Mouse (Mus musculus) left cerebral cortex, adult 11 months (tissue): ENCODE results near the gene Hspa8.

Source experiments
- DNase-seq: peaks from one replicate; pipeline ENCODE4 v3.0.0; 2022; ENCODE audit warnings: low spot score

Gene Hspa8

GRCm38 (mm10) chr9:40808907-40809280 lies 8.1 kb downstream of the Hspa8 start:
- DNase-seq = no peak

- DNase-seq = no peak
Measured at GRCm38 (mm10) chr9:40811860-40812259, 11.1 kb downstream of the Hspa8 start.

GRCm38 (mm10) chr9:40814060-40814459 lies 13.3 kb downstream of the Hspa8 start:
- no peak for DNase-seq

- no peak for DNase-seq
Measured at GRCm38 (mm10) chr9:40817325-40818028, 16.7 kb downstream of the Hspa8 start.

- no peak for DNase-seq
Measured at GRCm38 (mm10) chr9:40825601-40826000, 24.8 kb downstream of the Hspa8 start.

GRCm38 (mm10) chr9:40827366-40827765 lies 26.6 kb downstream of the Hspa8 start:
- no peak for DNase-seq

GRCm38 (mm10) chr9:40834569-40834968 lies 33.8 kb downstream of the Hspa8 start:
- peak; percentile 64 for DNase-seq

- no peak for DNase-seq
Measured at GRCm38 (mm10) chr9:40836681-40837080, 35.9 kb downstream of the Hspa8 start.

- no peak for DNase-seq
Measured at GRCm38 (mm10) chr9:40839662-40840061, 38.9 kb downstream of the Hspa8 start.

GRCm38 (mm10) chr9:40851515-40851914 lies 50.7 kb downstream of the Hspa8 start:
- no peak for DNase-seq

- no peak for DNase-seq
Measured at GRCm38 (mm10) chr9:40858461-40859160, 57.8 kb downstream of the Hspa8 start.

GRCm38 (mm10) chr9:40859196-40859595 lies 58.4 kb downstream of the Hspa8 start:
- no peak for DNase-seq
